20 mouse cellular contexts compared by ENCODE assay signal in genomic region chr14:122617656-122618055, GRCm38 (mm10).
A peak's percentile ranks its signal among the peaks of the same experiment; 100 is the strongest.
DNase-seq lines count a peak whose midpoint lies in the region; ATAC-seq lines count a peak whose summit lies in the region.
"Had no signal": no experiment of that assay in that cellular context is flagged by ENCODE, and none has a peak within 500 bp of the region (broad histone marks: within the 10 kb centered on the region; RNA-seq: fewer than 3 reads in every experiment).

No protein-coding gene starts in this region.

- no peak overlapping the region for H3K9ac ChIP-seq in heart, embryonic 12.5 days
- H3K9ac ChIP-seq: embryonic facial prominence, embryonic 12.5 days; forebrain, embryonic 12.5 days had no signal

- H3K27ac ChIP-seq in heart, embryonic 12.5 days (ENCODE audit: poor library complexity, severe bottlenecking): no peak overlapping the region
- H3K27ac ChIP-seq: embryonic facial prominence, embryonic 10.5 days; embryonic facial prominence, embryonic 12.5 days; forebrain, embryonic 10.5 days; forebrain, embryonic 12.5 days had no signal

- peak; percentile 19 to 27 for DNase-seq in heart, adult 18-20 months
- DNase-seq in 3T3-L1 (ENCODE audit: low read depth, low spot score): peak; percentile 64
- peak; percentile 39 for DNase-seq in fibroblast of lung, adult 2 months (ENCODE audit: low read depth)
- DNase-seq in adrenal gland, postnatal 36 days: no peak
- DNase-seq in adrenal gland, postnatal 4 days (ENCODE audit: low spot score in 2 of 2): no peak
- DNase-seq: adrenal gland, adult 8-10 months; adrenal gland, postnatal 14 days; cerebellum, adult 11-12 months; cerebellum, adult 2 months; cerebellum, adult 9-10 months; cerebellum, postnatal 10 days had no signal

- H3K27me3 ChIP-seq in heart, embryonic 12.5 days (replicated peaks): no peaks in the 10 kb centered on the region
- H3K27me3 ChIP-seq: embryonic facial prominence, embryonic 12.5 days; forebrain, embryonic 12.5 days; Patski had no signal

- WGBS in heart, embryonic 12.5 days: 86% methylated on average over 2 of the region's 2 CpGs

- H3K4me1 ChIP-seq in heart, embryonic 12.5 days (replicated peaks): no peaks in the 10 kb centered on the region
- H3K4me1 ChIP-seq: embryonic facial prominence, embryonic 10.5 days; embryonic facial prominence, embryonic 12.5 days; forebrain, embryonic 10.5 days; forebrain, embryonic 12.5 days had no signal

- H3K4me3 ChIP-seq in heart, embryonic 12.5 days: no peak overlapping the region
- H3K4me3 ChIP-seq: embryonic facial prominence, embryonic 10.5 days; embryonic facial prominence, embryonic 12.5 days; forebrain, embryonic 10.5 days; forebrain, embryonic 12.5 days had no signal

- no peaks in the 10 kb centered on the region for H3K9me3 ChIP-seq in heart, embryonic 12.5 days (replicated peaks)
- H3K9me3 ChIP-seq: embryonic facial prominence, embryonic 10.5 days; embryonic facial prominence, embryonic 12.5 days; forebrain, embryonic 10.5 days; forebrain, embryonic 12.5 days had no signal

- no peaks in the 10 kb centered on the region for H3K36me3 ChIP-seq in heart, embryonic 12.5 days
- H3K36me3 ChIP-seq: embryonic facial prominence, embryonic 10.5 days; embryonic facial prominence, embryonic 12.5 days; forebrain, embryonic 10.5 days; forebrain, embryonic 12.5 days had no signal

- no peak overlapping the region for H3K4me2 ChIP-seq in heart, embryonic 12.5 days
- H3K4me2 ChIP-seq: embryonic facial prominence, embryonic 12.5 days; forebrain, embryonic 12.5 days had no signal

- no peak for ATAC-seq in heart, embryonic 12.5 days (ENCODE audit: insufficient number of reproducible peaks, low FRiP score)
- ATAC-seq: activated CD4-positive, CD25-positive, alpha-beta regulatory T cell, adult 4 months; forebrain, embryonic 14.5 days; forebrain, embryonic 16.5 days; Patski had no signal

Comparison
In these comparisons a context has a peak if more than half of its experiments do, and no peak if none do; other contexts are left out.
1. DNase-seq: peak in heart, adult 18-20 months (2 of 2), 3T3-L1 (single experiment) and fibroblast of lung, adult 2 months (single experiment); none in adrenal gland, postnatal 36 days (0 of 2) and adrenal gland, postnatal 4 days (0 of 2).